Mouse (Mus musculus): Measurements from ENCODE around the gene Sostdc1.

- TF ChIP-seq EP300 (IDR thresholded peaks at IDR 0.05; ENCODE audit: low read depth) (no peak), CTCF (IDR thresholded peaks at IDR 0.05; ENCODE audit: low read depth) (no peak)
Observed at GRCm38 (mm10) chr12:36313916-36314315, at the start of gene Sostdc1.
